Mouse (Mus musculus) heart, embryonic 12.5 days (tissue): ENCODE data around the gene Nup54. TPM values are rescaled to one million over a fixed set of nuclear protein-coding genes. Genes with fewer than 3 reads are reported as not detected.

ENCODE experiments used
- ATAC-seq: fragments of 200-750 bp; cut with Nextera tagmentation; 2 replicates; pipeline ENCODE4 v1.8.0; 2017; ENCODE audit warnings: moderate TSS enrichment, moderate library complexity; ENCODE audit not compliant: insufficient number of reproducible peaks, low FRiP score
- H3K27ac ChIP-seq: fragments of 300-500 bp; sonication (generic); 2 replicates; pipeline ENCODE4 v1.5.1; 2016; ENCODE audit warnings: mild to moderate bottlenecking, moderate library complexity; ENCODE audit not compliant: poor library complexity, severe bottlenecking
- H3K27me3 ChIP-seq: fragments of 300-500 bp; sonication (generic); replicated peaks from 2 replicates; pipeline ENCODE4 v1.6.1; 2016; ENCODE audit warnings: mild to moderate bottlenecking, moderate library complexity
- H3K36me3 ChIP-seq: fragments of 300-500 bp; sonication (generic); 2 replicates; pipeline ENCODE4 v1.6.1; 2016; ENCODE audit warnings: mild to moderate bottlenecking, moderate library complexity
- H3K4me1 ChIP-seq: fragments of 300-500 bp; sonication (generic); replicated peaks from 2 replicates; pipeline ENCODE4 v1.6.1; 2016; ENCODE audit warnings: mild to moderate bottlenecking
- H3K4me2 ChIP-seq: fragments of 300-500 bp; sonication (generic); 2 replicates; pipeline ENCODE4 v1.6.1; 2016; ENCODE audit warnings: mild to moderate bottlenecking, moderate library complexity
- H3K4me3 ChIP-seq: fragments of 300-500 bp; sonication (generic); 2 replicates; pipeline ENCODE4 v1.5.1; 2016; ENCODE audit warnings: mild to moderate bottlenecking
- H3K9ac ChIP-seq: fragments of 300-500 bp; sonication (generic); 2 replicates; pipeline ENCODE4 v1.6.1; 2016; ENCODE audit warnings: mild to moderate bottlenecking, moderate library complexity
- H3K9me3 ChIP-seq: fragments of 300-500 bp; sonication (generic); replicated peaks from 2 replicates; pipeline ENCODE4 v1.6.1; 2016; ENCODE audit warnings: mild to moderate bottlenecking, moderate library complexity
- WGBS: fragments of 180-500 bp; shearing (Covaris S2); methylation state at CpG from one replicate; pipeline ENCODE4 v1.1.7; 2016; 5-methylcytosine and 5-hydroxymethylcytosine counted together
- polyA plus RNA-seq: library from polyadenylated mRNA; unstranded; fragments of >200 nt; fragmentation: Nextera tagmentation; extraction: Ambion mirVana; gene quantifications from 2 replicates; pipeline ENCODE4 v1.2.1, GENCODE M21; 2016

The Nup54 gene
- polyA plus RNA-seq, 1 experiment from 2014 or later = 44.6 TPM

DNA sequence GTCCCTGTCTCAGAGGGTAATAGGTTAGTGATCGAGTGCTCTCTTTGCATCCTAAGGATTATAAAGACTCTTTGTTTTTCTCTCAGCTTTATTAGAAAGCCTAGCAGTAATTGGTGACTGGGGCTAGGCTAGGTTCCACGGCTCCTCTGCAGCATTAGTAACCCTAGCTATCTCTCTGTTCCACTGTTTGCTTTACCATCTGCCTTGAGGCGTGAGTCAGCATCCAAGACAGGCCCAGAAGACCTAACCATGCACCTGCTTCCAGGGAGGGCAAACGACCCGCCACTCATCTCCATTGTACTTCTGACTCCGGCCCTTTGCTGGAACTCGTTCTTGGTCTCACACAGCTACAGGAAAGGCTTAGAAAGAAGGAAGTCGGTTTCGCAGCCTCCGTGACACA is 41.2 kb downstream of the Nup54 start:
- 62% methylated on average over 10 of the region's 10 CpGs for WGBS
- H3K9me3 ChIP-seq = no peaks in the 10 kb centered on the region
- no peak overlapping the region for H3K9ac ChIP-seq
- H3K4me2 ChIP-seq = no peak overlapping the region
- H3K27me3 ChIP-seq = peaks cover 28% of the 10 kb centered on the region
- no peaks in the 10 kb centered on the region for H3K36me3 ChIP-seq
- ATAC-seq = no peak
- no peak overlapping the region for H3K27ac ChIP-seq
- no peak overlapping the region for H3K4me3 ChIP-seq
- peaks cover 48% of the 10 kb centered on the region for H3K4me1 ChIP-seq

DNA sequence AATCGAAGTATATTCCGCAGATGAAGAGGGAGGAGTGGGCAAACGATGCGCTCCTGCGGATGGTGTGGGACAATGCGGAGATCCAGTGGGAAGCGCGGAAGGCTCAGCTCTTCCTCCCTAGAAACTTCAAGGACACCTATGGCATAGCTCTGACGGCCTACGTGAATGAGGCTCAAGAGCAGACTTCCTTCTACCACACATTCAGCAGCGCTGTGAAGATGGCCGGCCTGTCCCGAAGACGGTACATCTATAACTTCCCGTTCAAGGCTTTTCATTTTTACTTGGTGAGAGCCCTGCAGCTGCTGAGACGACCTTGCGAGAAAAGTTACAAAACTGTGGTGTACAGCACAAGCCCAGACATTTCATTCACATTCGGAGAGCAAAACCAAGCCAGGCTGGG is 42.5 kb downstream of the Nup54 start:
- Histone ChIP-seq H3K4me2 (peak overlapping the region; percentile 64), H3K27me3 (peaks cover 28% of the 10 kb centered on the region), H3K4me1 (peaks cover 41% of the 10 kb centered on the region), H3K4me3 (peak overlapping the region; percentile 31), H3K9me3 (no peaks in the 10 kb centered on the region), H3K9ac (0 out of 2 replicates have a peak overlapping the region, but pooled peaks have one; percentile 4), H3K36me3 (no peaks in the 10 kb centered on the region), H3K27ac (no peak overlapping the region)
- no peak for ATAC-seq
- WGBS = 34% methylated on average over 18 of the region's 18 CpGs

DNA sequence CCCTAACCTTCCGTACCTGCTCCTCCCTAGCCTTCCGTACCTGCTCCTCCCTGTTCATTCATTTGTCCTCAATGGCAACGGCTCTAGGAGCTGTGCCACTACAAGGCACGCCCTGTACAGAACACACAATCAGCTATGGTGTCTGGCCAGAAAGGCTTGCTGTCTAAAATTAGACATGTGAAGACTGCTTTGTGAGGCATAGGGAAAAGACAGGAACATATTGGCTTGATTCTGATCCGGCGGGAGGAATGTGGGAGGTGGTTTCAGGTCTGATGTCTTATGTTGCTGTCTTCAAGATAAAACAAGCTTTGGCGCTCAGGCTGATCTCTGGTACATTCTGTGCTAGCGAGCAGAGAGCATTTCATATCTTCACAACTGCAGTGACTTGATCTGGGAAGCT is 44.4 kb downstream of the Nup54 start:
- Histone ChIP-seq H3K4me1 (peaks cover 51% of the 10 kb centered on the region), H3K4me3 (no peak overlapping the region)

DNA sequence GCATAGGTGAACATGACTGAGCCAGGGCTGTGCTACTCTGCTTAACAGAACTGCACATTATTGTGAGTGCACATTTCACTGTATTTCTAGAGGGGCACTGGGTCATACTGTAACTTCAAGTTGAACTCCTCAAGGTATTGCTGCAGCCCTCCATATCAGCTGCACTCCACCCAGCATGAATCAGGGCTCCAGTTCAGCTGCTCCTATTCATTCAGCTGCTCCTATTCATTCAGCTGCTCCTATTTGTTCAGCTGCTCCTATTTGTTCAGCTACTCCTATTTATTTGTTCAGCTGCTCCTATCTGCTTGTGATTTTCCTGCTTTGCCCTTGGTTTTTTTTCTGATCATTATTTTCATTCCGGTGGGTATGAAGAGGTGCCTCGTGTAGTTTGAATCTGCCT is 45.0 kb downstream of the Nup54 start:
- H3K36me3 ChIP-seq = no peaks in the 10 kb centered on the region
- no peak overlapping the region for H3K9ac ChIP-seq
- no peak for ATAC-seq
- H3K27me3 ChIP-seq = peaks cover 28% of the 10 kb centered on the region
- WGBS = 68% methylated on average over 2 of the region's 2 CpGs
- no peaks in the 10 kb centered on the region for H3K9me3 ChIP-seq
- H3K4me1 ChIP-seq = peaks cover 51% of the 10 kb centered on the region
- H3K4me2 ChIP-seq = no peak overlapping the region
- no peak overlapping the region for H3K27ac ChIP-seq
- H3K4me3 ChIP-seq = no peak overlapping the region

More for the DNA sequence above, 44.4 kb downstream of the Nup54 start:
- Histone ChIP-seq H3K27me3 (peaks cover 28% of the 10 kb centered on the region), H3K27ac (peak overlapping the region; percentile 45; the same call in 1 of the 2 replicates), H3K9me3 (no peaks in the 10 kb centered on the region), H3K36me3 (no peaks in the 10 kb centered on the region), H3K4me2 (peak overlapping the region; percentile 46), H3K9ac (no peak overlapping the region)
- ATAC-seq = no peak
- WGBS = 27% methylated on average over 8 of the region's 8 CpGs

DNA sequence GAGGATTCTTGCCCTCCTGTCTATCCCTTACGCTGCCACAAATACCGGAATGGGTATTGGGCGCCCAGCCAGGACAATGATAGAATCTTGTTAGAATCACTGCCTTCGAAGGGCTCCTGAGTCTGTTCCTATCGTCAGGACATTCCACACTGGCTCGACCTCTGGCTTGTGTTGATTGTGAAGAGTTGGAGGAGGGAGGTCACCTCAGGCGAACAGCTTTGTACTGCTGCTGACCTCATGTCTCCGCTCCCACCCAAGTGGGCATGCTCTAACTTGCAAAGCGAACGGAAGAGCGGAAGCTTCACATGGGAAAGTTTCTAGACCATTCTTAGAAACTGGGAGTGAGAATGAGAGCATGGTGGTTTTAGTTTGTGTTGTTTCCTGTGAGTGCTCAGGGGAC is 47.6 kb downstream of the Nup54 start:
- Histone ChIP-seq H3K4me2 (peak overlapping the region; percentile 58), H3K27me3 (peaks cover 10% of the 10 kb centered on the region), H3K4me3 (peak overlapping the region; percentile 23; the same call in 1 of the 2 replicates), H3K27ac (peak overlapping the region; percentile 80), H3K9ac (0 out of 2 replicates have a peak overlapping the region, but pooled peaks have one; percentile 21), H3K9me3 (no peaks in the 10 kb centered on the region), H3K36me3 (no peaks in the 10 kb centered on the region), H3K4me1 (peaks cover 46% of the 10 kb centered on the region)
- no peak for ATAC-seq
- 23% methylated on average over 11 of the region's 11 CpGs for WGBS

DNA sequence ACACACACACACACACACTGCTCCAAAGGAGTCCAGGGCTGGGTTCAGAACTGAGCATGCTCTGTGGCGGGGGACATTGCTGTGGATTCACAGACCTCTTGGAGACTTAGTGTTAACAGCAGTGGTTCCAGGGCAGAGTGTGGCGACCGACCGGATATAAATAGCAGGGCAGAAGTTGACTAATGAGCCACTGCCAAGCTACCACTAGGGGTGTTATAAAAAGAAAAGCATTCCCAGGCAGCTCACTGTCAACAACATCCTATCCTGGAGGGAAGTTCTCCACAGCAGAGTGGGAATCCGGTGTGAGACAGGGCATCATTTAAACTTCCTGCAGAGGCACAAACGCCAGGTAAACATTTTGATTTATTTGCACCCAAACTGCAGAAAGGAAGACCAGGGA is 48.4 kb downstream of the Nup54 start:
- Histone ChIP-seq H3K27ac (peak overlapping the region; percentile 80), H3K9ac (no peak overlapping the region), H3K9me3 (no peaks in the 10 kb centered on the region), H3K36me3 (no peaks in the 10 kb centered on the region), H3K4me3 (peak overlapping the region; percentile 11; the same call in 1 of the 2 replicates), H3K4me2 (peak overlapping the region; percentile 58), H3K4me1 (peaks cover 38% of the 10 kb centered on the region), H3K27me3 (peaks cover 2% of the 10 kb centered on the region; the same call in 1 of the 2 replicates)
- ATAC-seq = peak; percentile 61; the same call in 1 of the 2 replicates
- 17% methylated on average over 6 of the region's 6 CpGs for WGBS

DNA sequence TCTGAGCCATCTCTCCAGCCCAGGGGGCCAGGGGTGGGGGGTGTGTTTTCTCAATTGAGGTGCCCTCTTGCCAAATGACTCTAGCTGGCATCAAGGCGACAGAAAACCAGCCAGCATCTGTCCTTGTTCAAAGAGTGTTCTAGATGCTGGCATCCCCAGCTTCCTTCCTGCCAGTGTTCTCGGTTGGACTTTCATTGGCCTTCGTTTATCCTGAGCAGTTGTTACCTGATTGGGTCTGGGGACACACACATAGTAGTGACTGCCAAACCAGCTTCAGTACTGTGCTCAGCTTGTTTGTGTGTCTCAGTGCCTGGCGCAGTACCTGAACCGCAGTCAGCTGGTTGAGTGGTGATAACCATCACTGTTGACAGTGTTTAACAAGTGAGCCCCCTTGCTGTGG is 48.9 kb downstream of the Nup54 start:
- H3K4me1 ChIP-seq = peaks cover 34% of the 10 kb centered on the region
- H3K9ac ChIP-seq = no peak overlapping the region
- no peaks in the 10 kb centered on the region for H3K36me3 ChIP-seq
- 70% methylated on average over 5 of the region's 5 CpGs for WGBS
- H3K27me3 ChIP-seq = no peaks in the 10 kb centered on the region
- peak overlapping the region; percentile 58; the same call in 1 of the 2 replicates for H3K4me2 ChIP-seq
- ATAC-seq = no peak
- H3K4me3 ChIP-seq = no peak overlapping the region
- no peaks in the 10 kb centered on the region for H3K9me3 ChIP-seq
- peak overlapping the region; percentile 80; the same call in 1 of the 2 replicates for H3K27ac ChIP-seq

DNA sequence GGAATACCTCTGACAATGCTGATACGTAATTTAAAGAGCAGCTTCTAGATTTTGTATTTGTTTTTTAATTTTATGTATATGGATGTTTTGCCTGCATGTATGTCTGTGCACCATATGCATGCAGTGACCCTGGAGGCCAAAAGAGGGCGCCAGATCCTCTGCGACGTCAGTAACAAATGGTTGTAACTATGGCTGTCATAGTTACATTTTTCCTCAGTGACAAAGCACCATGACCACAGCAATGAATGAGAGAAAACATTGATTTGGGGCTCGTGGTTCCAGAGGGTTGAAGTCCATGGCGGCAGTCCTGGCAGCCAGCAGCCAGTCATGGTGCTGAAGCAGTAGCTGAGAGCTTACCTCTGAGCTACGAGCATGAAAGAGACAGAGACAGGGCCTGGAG is 50.2 kb downstream of the Nup54 start:
- no peak for ATAC-seq
- Histone ChIP-seq H3K36me3 (no peaks in the 10 kb centered on the region), H3K4me3 (no peak overlapping the region), H3K27ac (no peak overlapping the region), H3K4me1 (peaks cover 22% of the 10 kb centered on the region), H3K4me2 (no peak overlapping the region), H3K9ac (no peak overlapping the region), H3K27me3 (no peaks in the 10 kb centered on the region), H3K9me3 (no peaks in the 10 kb centered on the region)
- 48% methylated on average over 7 of the region's 7 CpGs for WGBS

DNA sequence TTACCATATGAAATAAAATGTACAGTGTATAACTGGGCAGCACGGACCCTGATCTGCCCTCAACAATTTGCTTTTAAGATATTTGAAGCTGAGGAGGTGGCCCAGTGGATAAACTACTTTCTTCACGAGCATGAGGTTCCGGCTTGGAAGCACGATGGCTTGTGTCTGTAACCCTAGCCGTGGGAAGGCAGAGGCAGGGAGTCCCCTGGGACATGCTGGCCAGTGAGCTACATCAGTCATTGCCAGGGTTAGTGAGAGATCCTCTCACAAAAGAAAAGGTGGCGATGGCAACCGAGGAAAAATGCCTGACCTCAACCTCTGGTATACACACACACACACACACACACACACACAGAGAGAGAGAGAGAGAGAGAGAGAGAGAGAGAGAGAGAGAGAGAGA is 51.3 kb downstream of the Nup54 start:
- ATAC-seq = no peak
- WGBS = 54% methylated on average over 7 of the region's 7 CpGs
- Histone ChIP-seq H3K4me3 (no peak overlapping the region), H3K27ac (no peak overlapping the region), H3K27me3 (no peaks in the 10 kb centered on the region), H3K9ac (no peak overlapping the region), H3K9me3 (no peaks in the 10 kb centered on the region), H3K4me2 (no peak overlapping the region), H3K4me1 (peaks cover 21% of the 10 kb centered on the region), H3K36me3 (no peaks in the 10 kb centered on the region)

DNA sequence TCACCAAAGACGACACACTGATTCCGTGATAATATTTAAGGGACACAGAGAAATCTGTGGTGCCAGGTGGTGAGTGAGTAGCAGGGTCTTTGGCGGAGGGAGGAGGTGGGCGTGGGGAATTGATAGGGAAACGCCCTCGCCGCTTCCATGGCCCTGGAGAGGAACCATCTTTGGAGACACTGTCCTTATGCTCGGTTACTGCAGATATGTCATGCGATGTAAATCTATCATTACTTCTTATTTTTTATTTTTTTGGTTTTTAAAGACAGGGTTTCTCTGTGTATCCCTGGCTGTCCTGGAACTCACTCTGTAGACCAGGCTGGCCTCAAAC is 52.7 kb downstream of the Nup54 start:
- H3K27me3 ChIP-seq = no peaks in the 10 kb centered on the region
- no peak overlapping the region for H3K4me3 ChIP-seq
- no peak overlapping the region for H3K4me2 ChIP-seq
- H3K36me3 ChIP-seq = no peaks in the 10 kb centered on the region
- peaks cover 16% of the 10 kb centered on the region for H3K4me1 ChIP-seq
- ATAC-seq = no peak
- no peaks in the 10 kb centered on the region for H3K9me3 ChIP-seq
- no peak overlapping the region for H3K27ac ChIP-seq
- 45% methylated on average over 9 of the region's 9 CpGs for WGBS
- no peak overlapping the region for H3K9ac ChIP-seq

DNA sequence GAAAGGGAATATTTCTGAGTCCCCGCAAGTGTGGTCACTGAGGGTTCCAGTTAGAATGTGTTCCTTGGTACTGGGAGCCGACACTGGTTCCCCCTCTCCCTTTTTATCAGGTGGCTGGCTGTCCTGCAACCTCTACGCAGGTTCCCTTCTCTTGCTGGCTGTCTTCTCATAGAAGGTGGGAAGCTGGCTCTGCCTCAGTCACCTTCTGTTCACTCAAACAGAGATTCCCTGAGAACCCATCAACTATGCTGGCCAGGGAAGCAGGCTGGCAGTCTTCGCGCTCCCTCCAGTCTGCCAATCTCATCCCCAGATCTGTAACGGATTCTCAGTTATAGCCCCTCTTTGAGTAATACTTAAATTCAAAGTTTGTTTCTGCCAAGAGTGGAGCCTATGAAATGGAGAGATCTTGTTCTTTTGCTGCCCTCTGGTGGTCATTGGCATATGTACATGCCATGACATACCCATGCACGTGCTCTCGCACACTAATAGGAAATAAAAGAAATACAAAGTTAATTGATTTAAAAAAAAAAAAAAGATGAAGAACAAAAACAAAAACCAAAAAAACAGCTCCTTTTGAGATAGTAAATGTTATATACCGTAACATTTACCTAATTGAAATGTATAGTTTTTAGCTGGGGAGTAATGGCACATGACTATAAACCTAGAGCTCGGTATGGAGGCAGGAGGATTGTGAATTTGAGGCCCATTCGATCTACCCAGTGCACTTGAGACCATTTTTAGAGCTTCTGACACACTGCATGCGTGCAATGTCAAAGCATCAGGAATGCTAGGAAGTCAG is 53.3 kb downstream of the Nup54 start:
- Histone ChIP-seq H3K36me3 (no peaks in the 10 kb centered on the region), H3K9ac (no peak overlapping the region), H3K4me3 (no peak overlapping the region), H3K27ac (no peak overlapping the region), H3K4me2 (no peak overlapping the region), H3K27me3 (no peaks in the 10 kb centered on the region), H3K4me1 (peaks cover 17% of the 10 kb centered on the region), H3K9me3 (no peaks in the 10 kb centered on the region)
- 28% methylated on average over 12 of the region's 12 CpGs for WGBS
- no peak for ATAC-seq
